Mouse (Mus musculus): ENCODE measurements at regions not wholly inside any gene's neighbourhood (a gene's known extent, or its start where the extent isn't known, plus 50 kb on each side); places are given as distances from the start of the nearest gene placed in this dataset.

DNA sequence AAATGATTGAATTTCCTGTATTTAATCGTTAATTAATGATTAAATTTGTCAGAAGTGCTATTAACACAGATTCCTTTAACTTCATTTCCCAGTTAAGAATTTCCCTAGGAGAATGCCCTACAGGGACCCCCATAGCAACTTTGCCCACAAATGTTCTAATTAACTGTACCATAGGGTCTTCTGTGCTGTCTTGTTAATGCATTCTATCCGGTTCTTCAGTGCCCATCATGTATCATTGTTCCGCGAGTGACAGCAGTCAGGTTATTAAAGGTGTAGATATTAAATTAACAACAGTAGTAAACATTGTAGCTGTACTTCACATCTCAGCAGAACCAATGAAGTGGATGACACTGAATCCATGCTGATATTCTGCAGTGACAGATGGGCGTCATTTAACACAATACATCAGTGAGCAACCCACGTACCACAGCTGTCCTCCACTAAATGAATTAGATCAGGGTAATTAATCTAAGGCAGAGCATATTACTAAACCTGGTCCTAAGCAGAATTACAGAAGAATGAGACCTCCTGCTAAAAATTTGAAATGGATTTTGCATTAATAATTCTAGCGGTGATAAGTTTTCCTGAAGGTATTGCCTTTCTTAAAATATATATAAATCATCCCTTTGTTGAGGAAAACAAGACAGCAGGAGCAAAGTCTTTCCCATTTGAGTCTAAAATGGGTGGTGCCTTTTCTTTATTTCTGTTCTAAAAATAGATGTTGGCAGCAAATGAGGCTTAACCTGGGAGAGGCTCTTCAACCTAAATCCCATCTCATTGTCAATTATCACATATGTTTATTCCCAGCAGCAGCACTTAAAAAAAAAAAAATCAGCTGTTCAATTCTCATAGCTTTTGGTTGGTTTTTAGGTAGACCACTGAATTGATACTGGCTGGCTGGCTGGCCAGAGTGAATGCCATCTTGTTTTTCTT, 872.3 kb downstream of the Nxph1 start:
- no peak for ATAC-seq (replicated peaks; ENCODE audit: low FRiP score, low TSS enrichment, poor library complexity, severe bottlenecking)

GRCm38 (mm10) chr6:9834884-9835476, 886.7 kb downstream of the Nxph1 start:
- ATAC-seq (replicated peaks; ENCODE audit: low FRiP score, low TSS enrichment, poor library complexity, severe bottlenecking) = no peak

- ATAC-seq (replicated peaks; ENCODE audit: low FRiP score, low TSS enrichment, poor library complexity, severe bottlenecking) = no peak
These were observed 894.2 kb downstream of the Nxph1 start for GRCm38 (mm10) chr6:9842391-9842790.

- ATAC-seq (replicated peaks; ENCODE audit: low FRiP score, low TSS enrichment, poor library complexity, severe bottlenecking) = peak; percentile 100
These were observed 941.6 kb downstream of the Nxph1 start for GRCm38 (mm10) chr6:9889853-9890252.

Measured in megakaryocyte-erythroid progenitor cell, adult 5-6 weeks (primary cell).